Mouse (Mus musculus): ENCODE results near the gene Gm49339.
"Not testable (repeated sequence)": the region's sequence is repeated elsewhere in the genome, so short reads cannot be mapped to it uniquely, and the experiment has no call there.

Gene Gm49339

DNA sequence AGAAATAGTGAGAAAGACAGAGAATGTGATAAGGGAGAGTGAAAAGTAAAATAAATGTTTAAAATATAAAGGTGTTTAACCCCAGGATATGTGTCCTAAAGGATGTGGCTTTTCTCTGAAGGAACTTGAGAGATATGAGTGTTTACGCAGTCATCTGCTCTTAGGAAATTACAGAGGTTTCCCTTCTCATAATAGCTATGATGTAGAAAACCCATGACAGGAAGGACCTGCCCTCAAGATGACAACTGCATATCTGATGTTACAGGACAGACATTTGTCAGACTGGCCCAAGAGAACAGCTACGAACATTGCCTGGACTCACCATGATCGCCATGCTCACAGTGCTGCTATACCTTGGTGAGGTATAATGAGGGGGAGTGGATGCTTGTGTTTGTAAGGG, at the start of gene Gm49339, which contains the start of gene Lilr4b:
TSS of gene Gm49339 (plus strand) at position 216 of the 400 bp plus-strand sequence.
TSS of gene Lilr4b (plus strand) at position 236 of the 400 bp plus-strand sequence.
- not testable (repeated sequence) for DNase-seq (ENCODE audit: low read depth, low spot score)

GRCm38 (mm10) chr10:51432940-51433339, 47.5 kb upstream of the Gm49339 start:
- DNase-seq (ENCODE audit: low read depth, low spot score), result no peak

- DNase-seq (ENCODE audit: low read depth, low spot score), result no peak
Observed at GRCm38 (mm10) chr10:51435684-51436083, 44.7 kb upstream of the Gm49339 start.

DNA sequence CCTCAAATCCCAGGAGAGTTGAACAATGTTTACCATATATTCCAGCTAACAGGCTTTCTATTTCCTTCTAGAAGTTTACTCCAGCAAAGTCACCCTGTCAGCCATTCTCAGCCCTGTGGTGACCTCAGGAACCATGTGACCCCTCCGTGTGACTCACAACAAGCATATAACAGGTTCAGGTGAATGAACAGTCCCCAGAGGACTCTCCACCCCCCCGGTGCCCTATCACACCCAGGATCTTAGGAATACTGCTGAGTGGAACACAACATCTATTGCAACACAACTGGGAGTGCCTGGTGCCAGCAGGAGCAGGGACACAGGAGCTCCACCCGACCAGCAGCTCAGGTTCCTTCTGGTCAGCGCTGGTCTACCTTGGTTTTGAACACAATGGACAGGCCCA, 28.8 kb upstream of the Gm49339 start:
- DNase-seq (ENCODE audit: low read depth, low spot score), result no peak

DNA sequence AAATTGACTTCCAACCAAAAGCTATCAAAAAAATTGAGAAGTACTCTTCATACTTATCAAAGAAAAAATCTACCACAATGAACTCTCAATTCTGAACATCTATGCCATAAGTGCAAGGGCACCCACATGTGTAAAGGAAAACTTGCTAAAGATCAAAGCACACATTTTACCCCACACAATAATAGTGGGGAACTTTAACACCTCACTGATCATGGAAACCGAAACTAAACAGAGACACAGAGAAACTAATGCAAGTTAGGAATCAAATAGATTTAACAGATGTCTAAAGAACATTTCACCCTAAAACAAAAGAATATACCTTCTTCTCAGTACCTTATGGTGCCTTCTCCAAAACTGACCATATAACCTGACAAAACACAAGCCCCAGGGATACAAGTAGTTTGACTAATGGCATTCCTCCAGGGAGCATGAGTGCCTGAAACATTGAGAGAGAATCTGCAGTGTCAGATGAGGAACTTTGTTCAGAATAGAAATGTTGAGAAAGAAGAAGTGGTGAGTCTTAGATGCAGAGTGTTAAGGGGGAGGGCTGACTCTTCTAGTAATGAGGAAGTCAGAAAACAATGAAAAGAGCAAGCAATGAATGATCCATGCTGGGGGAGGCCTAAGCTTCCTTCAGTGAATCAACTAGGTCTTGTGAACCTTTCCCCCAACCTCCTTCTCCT, 26.7 kb upstream of the Gm49339 start:
- DNase-seq (ENCODE audit: low read depth, low spot score), result peak; percentile 21

GRCm38 (mm10) chr10:51454365-51454764, 26.0 kb upstream of the Gm49339 start:
- peak; percentile 26 for DNase-seq (ENCODE audit: low read depth, low spot score)

DNA sequence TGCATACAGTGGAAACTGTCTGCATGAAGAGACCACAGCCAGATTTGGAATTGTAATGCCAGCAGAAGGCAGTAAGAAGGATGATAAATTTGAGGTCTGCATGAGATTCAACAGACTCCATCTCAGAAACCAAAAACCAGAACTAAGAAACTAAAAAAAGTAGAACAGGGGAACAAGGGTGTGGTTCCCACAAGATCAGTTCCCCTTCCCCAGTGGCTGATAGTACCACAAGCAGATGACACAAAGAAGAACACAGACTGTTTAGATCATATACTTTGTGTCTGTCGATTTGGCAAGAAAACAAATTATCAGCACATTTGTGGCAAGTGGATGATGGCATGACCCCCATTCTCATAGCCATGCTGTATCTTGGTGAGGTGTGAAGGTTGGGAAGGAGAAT, 24.6 kb upstream of the Gm49339 start:
- DNase-seq (ENCODE audit: low read depth, low spot score), result no peak

DNA sequence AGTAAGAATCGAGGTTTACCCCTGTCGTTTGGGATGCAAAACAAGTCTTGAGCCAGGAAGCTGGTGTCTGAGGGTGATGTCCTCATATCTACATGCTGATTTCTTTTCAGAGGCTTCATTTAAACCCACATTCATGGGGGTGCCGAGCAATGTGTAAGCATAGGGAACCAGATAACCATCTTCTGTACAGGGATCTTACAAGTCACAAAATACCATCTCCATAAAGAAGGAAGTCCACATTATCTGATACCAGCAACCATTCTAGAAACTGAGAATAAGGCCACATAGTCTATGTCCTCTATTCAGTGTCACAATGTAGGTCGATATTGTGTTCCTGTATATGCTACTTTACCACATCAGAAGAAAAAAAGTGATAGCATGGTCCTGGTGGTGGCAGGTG, 24.0 kb upstream of the Gm49339 start:
- DNase-seq (ENCODE audit: low read depth, low spot score), result no peak

GRCm38 (mm10) chr10:51463800-51464199, 16.6 kb upstream of the Gm49339 start:
- DNase-seq (ENCODE audit: low read depth, low spot score), result not testable (repeated sequence)

DNA sequence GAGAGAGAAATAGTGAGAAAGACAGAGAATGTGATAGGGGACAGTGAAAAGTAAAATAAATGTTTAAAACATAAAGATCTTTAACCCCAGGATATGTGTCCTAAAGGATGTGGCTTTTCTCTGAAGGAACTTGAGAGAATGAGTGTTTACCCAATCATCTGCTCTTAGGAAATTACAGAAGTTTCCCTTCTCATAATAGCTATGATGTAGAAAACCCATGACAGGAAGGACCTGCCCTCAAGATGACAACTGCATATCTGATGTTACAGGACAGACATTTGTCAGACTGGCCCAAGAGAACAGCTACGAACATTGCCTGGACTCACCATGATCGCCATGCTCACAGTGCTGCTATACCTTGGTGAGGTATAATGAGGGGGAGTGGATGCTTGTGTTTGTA, 10.3 kb downstream of the Gm49339 start, which contains the start of gene Lilrb4a:
TSS of gene Lilrb4a (plus strand) at position 266 of the 400 bp plus-strand sequence.
- DNase-seq (ENCODE audit: low read depth, low spot score), result peak; percentile 3

GRCm38 (mm10) chr10:51520021-51520420, 39.6 kb downstream of the Gm49339 start:
- DNase-seq (ENCODE audit: low read depth, low spot score), result no peak

GRCm38 (mm10) chr10:51521453-51521852, 41.0 kb downstream of the Gm49339 start:
- no peak for DNase-seq (ENCODE audit: low read depth, low spot score)

- no peak for DNase-seq (ENCODE audit: low read depth, low spot score)
Observed at GRCm38 (mm10) chr10:51526090-51526489, 45.7 kb downstream of the Gm49339 start.

DNA sequence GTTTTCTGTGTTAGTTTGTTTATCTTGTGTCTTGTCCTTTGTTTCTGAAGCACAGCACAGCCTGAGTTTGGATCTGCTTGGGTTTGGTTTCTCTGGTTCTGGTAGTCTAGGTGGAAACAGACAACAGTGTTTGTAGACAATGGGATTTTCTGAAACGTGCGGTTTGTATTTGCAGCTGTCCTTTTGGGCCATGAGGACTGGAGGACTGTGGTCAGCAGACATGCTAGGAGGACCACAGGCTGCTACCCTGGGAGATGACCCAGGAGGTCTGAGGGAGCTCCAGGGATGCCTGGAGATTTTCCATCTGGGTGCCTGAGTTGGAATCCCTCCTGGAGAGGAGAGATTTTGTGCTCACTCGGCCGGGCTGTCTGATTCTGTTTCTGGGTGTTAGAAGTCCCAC, 46.2 kb downstream of the Gm49339 start:
- DNase-seq (ENCODE audit: low read depth, low spot score), result no peak

- peak; percentile 15 for DNase-seq (ENCODE audit: low read depth, low spot score)
Observed at GRCm38 (mm10) chr10:51528840-51529434, 48.5 kb downstream of the Gm49339 start.

- no peak for DNase-seq (ENCODE audit: low read depth, low spot score)
Observed at GRCm38 (mm10) chr10:51529497-51529896, 49.1 kb downstream of the Gm49339 start.

DNA sequence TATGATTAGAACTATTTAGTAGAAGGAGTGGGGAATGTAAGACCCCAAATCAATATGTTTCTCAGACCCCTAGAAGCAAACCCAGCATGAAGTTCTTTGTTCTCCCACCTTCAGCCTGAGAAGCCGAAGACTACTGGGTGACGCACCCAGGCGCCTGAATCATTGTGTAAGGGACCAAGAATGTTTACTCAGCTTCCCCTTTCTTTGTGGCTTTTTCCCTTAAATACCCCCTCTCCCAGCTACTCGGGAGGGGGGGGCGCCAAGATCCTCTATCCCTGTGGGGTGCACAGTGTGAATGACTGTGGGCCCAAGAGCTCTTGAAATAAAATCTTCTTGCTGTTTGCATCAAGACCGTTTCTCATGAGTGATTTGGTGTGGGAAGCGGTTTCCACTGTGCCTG, 50.4 kb downstream of the Gm49339 start:
- DNase-seq (ENCODE audit: low read depth, low spot score), result no peak

All from CD4-positive, CD25-positive, alpha-beta regulatory T cell, adult 2 months (primary cell).